Mouse (Mus musculus): Measurements from ENCODE around the gene Rnf180.

Rnf180 gene

GRCm38 (mm10) chr13:105249599-105249998 is 45.0 kb downstream of the Rnf180 start:
- no peak for DNase-seq

GRCm38 (mm10) chr13:105247691-105248090 is 46.9 kb downstream of the Rnf180 start:
- DNase-seq = no peak

- no peak for DNase-seq
Measured at GRCm38 (mm10) chr13:105240810-105241209, 53.8 kb downstream of the Rnf180 start.

GRCm38 (mm10) chr13:105227126-105227525 is 67.5 kb downstream of the Rnf180 start:
- DNase-seq = no peak

GRCm38 (mm10) chr13:105224048-105224447 is 70.6 kb downstream of the Rnf180 start:
- no peak for DNase-seq

- DNase-seq = peak in 1 of 2 experiments; percentile 25
Measured at GRCm38 (mm10) chr13:105223147-105223546, 71.5 kb downstream of the Rnf180 start.

GRCm38 (mm10) chr13:105222016-105222725 is 72.4 kb downstream of the Rnf180 start:
- no peak for DNase-seq

GRCm38 (mm10) chr13:105210746-105211145 is 83.9 kb downstream of the Rnf180 start:
- no peak for DNase-seq

GRCm38 (mm10) chr13:105203851-105204250 is 90.8 kb downstream of the Rnf180 start:
- DNase-seq = no peak

GRCm38 (mm10) chr13:105198658-105199057 is 96.0 kb downstream of the Rnf180 start:
- no peak for DNase-seq

GRCm38 (mm10) chr13:105198028-105198427 is 96.6 kb downstream of the Rnf180 start:
- DNase-seq = no peak

- DNase-seq = no peak
Measured at GRCm38 (mm10) chr13:105193583-105193982, 101.0 kb downstream of the Rnf180 start.

GRCm38 (mm10) chr13:105188730-105189129 is 105.9 kb downstream of the Rnf180 start:
- DNase-seq = no peak

GRCm38 (mm10) chr13:105180781-105181180 is 113.8 kb downstream of the Rnf180 start:
- no peak for DNase-seq

- no peak for DNase-seq
Measured at GRCm38 (mm10) chr13:105165441-105165840, 129.2 kb downstream of the Rnf180 start.

- peak; percentile 52 to 55 for DNase-seq
Measured at GRCm38 (mm10) chr13:105153955-105154354, 140.7 kb downstream of the Rnf180 start.

- no peak for DNase-seq
Measured at GRCm38 (mm10) chr13:105150006-105150405, 144.6 kb downstream of the Rnf180 start.

GRCm38 (mm10) chr13:105147795-105148418 is 146.7 kb downstream of the Rnf180 start:
- no peak for DNase-seq

- no peak for DNase-seq
Measured at GRCm38 (mm10) chr13:105146827-105147226, 147.8 kb downstream of the Rnf180 start.

GRCm38 (mm10) chr13:105139881-105140280 is 154.7 kb downstream of the Rnf180 start:
- DNase-seq = no peak

GRCm38 (mm10) chr13:105134397-105134796 is 160.2 kb downstream of the Rnf180 start:
- DNase-seq = no peak

- DNase-seq = no peak
Measured at GRCm38 (mm10) chr13:105132776-105133175, 161.8 kb downstream of the Rnf180 start.

GRCm38 (mm10) chr13:105132370-105132769 is 162.2 kb downstream of the Rnf180 start:
- no peak for DNase-seq

GRCm38 (mm10) chr13:105130080-105130479 is 164.5 kb downstream of the Rnf180 start:
- no peak for DNase-seq

GRCm38 (mm10) chr13:105122092-105122491 is 172.5 kb downstream of the Rnf180 start:
- DNase-seq = no peak
